ENCODE assay signal across 8 mouse cellular contexts in genomic region chr3:95135023-95135422, GRCm38 (mm10). TPM values are rescaled to one million over a fixed set of nuclear protein-coding genes. Genes with fewer than 3 reads are reported as not detected.
DNase-seq lines count a peak whose midpoint lies in the region; ATAC-seq and TF ChIP-seq lines count a peak whose summit lies in the region.

No protein-coding gene starts in this region.

- TF ChIP-seq CTCF in MEL (IDR thresholded peaks at IDR 0.05 in 2 of 3, conservative IDR thresholded peaks at IDR 0.05 in 1 of 3; ENCODE audit: control insufficient read depth in 1 of 3, insufficient read depth in 1 of 3, low read depth in 2 of 3, low read length in 3 of 3, poor library complexity in 1 of 3, severe bottlenecking in 1 of 3): no peak

- WGBS in heart, embryonic 10.5 days: 21% methylated on average over 6 of the region's 6 CpGs

- TF ChIP-seq POLR2A in MEL (IDR thresholded peaks at IDR 0.05; ENCODE audit: control insufficient read depth in 1 of 2, insufficient read depth in 1 of 2, low read depth in 1 of 2, low read length in 2 of 2, poor library complexity in 1 of 2): no peak

- no peaks in the 10 kb centered on the region for H3K9me3 ChIP-seq in MEL (replicated peaks; ENCODE audit: insufficient read depth, low read length)
- H3K9me3 ChIP-seq in heart, embryonic 10.5 days: no peaks in the 10 kb centered on the region

- H3K4me1 ChIP-seq in MEL (ENCODE audit: control insufficient read depth in 1 of 2, insufficient read depth in 2 of 2, low read length in 2 of 2): peaks cover 12 to 24% of the 10 kb centered on the region in 2 experiments
- H3K4me1 ChIP-seq in heart, embryonic 10.5 days: peaks cover 27% of the 10 kb centered on the region

- H3K9ac ChIP-seq in MEL (ENCODE audit: control insufficient read depth, low read depth, low read length, poor library complexity, severe bottlenecking): peak overlapping the region; percentile 67

- TF ChIP-seq EP300 in MEL (IDR thresholded peaks at IDR 0.05; ENCODE audit: low read depth in 1 of 2, low read length in 2 of 2): no peak

- H3K79me2 ChIP-seq in MEL (ENCODE audit: control insufficient read depth, insufficient read depth, low read length, poor library complexity): peaks cover 11% of the 10 kb centered on the region

- no peak for ATAC-seq in activated CD4-positive, CD25-positive, alpha-beta regulatory T cell, adult 4 months

- peak overlapping the region; percentile 79 for H3K27ac ChIP-seq in MEL (ENCODE audit: control insufficient read depth, low read depth, low read length)
- H3K27ac ChIP-seq in heart, embryonic 10.5 days: peak overlapping the region; percentile 36; the same call in 1 of the 2 replicates

- H3K36me3 ChIP-seq in MEL (ENCODE audit: control insufficient read depth in 1 of 2, insufficient read depth in 2 of 2, low read length in 2 of 2): peaks cover 0 to 20% of the 10 kb centered on the region in 2 experiments
- peaks cover 32% of the 10 kb centered on the region for H3K36me3 ChIP-seq in heart, embryonic 10.5 days

- peak overlapping the region; percentile 55 to 86 for H3K4me3 ChIP-seq in MEL (ENCODE audit: control insufficient read depth in 1 of 2, insufficient read depth in 1 of 2, low read depth in 2 of 2, low read length in 2 of 2)
- peak overlapping the region; percentile 52 for H3K4me3 ChIP-seq in heart, embryonic 10.5 days

- DNase-seq in A20 (ENCODE audit: low read depth, low spot score) (peak; percentile 76), MEL (ENCODE audit: low read depth, low spot score) (peak; percentile 94)
- peak; percentile 28 to 66 for DNase-seq in cerebellum, postnatal 25 days
- DNase-seq in heart, embryonic 10.5 days (ENCODE audit: low spot score): no peak
- peak; percentile 79 to 81 for DNase-seq in kidney, adult 8-10 months
- peak; percentile 72 to 79 for DNase-seq in lung, adult 18-20 months
- peak; percentile 40 for DNase-seq in ovary, postnatal 14 days (ENCODE audit: low spot score)

- H3K27me3 ChIP-seq in MEL (ENCODE audit: control insufficient read depth in 1 of 2, insufficient read depth in 2 of 2, low read length in 2 of 2): no peaks in the 10 kb centered on the region
- no peaks in the 10 kb centered on the region for H3K27me3 ChIP-seq in heart, embryonic 10.5 days (ENCODE audit: insufficient read depth, poor library complexity, severe bottlenecking)

- TF ChIP-seq RAD21 in MEL (IDR thresholded peaks at IDR 0.05; ENCODE audit: low read depth, low read length): no peak

TF ChIP-seq in MEL, 35 proteins besides CTCF, POLR2A, EP300 and RAD21:
- TF ChIP-seq TBP (IDR thresholded peaks at IDR 0.05; ENCODE audit: low read depth, low read length) (peak; percentile 27; the same call in 1 of the 2 replicates), CHD1 (IDR thresholded peaks at IDR 0.05; ENCODE audit: low read depth, low read length) (peak; percentile 77), ZNF384 (IDR thresholded peaks at IDR 0.05; ENCODE audit: low read depth, low read length) (peak; percentile 62), RCOR1 (IDR thresholded peaks at IDR 0.05; ENCODE audit: low read depth, low read length) (peak; percentile 25; the same call in 1 of the 2 replicates), CHD2 (IDR thresholded peaks at IDR 0.05; ENCODE audit: low read length) (peak; percentile 67), BHLHE40 (IDR thresholded peaks at IDR 0.05; ENCODE audit: borderline replicate concordance, low read depth, low read length) (0 out of 2 replicates have a peak, but pooled peaks have one; percentile 21), NELFE (IDR thresholded peaks at IDR 0.05; ENCODE audit: low read depth, low read length) (peak; percentile 54; the same call in 1 of the 2 replicates), MAX (IDR thresholded peaks at IDR 0.05; ENCODE audit: low read length) (no peak), HCFC1 (IDR thresholded peaks at IDR 0.05; ENCODE audit: low read depth, low read length) (peak; percentile 65), USF2 (IDR thresholded peaks at IDR 0.05; ENCODE audit: borderline replicate concordance in 1 of 2, insufficient read depth in 1 of 2, low read depth in 1 of 2, low read length in 2 of 2) (no peak), ELF1 (IDR thresholded peaks at IDR 0.05; ENCODE audit: low read depth, low read length) (0 out of 2 replicates have a peak, but pooled peaks have one; percentile 48), KAT2A (conservative IDR thresholded peaks at IDR 0.05; ENCODE audit: low read depth, low read length) (no peak), MAZ (IDR thresholded peaks at IDR 0.05; ENCODE audit: low read depth, low read length) (no peak), ZC3H11A (IDR thresholded peaks at IDR 0.05; ENCODE audit: low read depth, low read length) (no peak), POLR2AphosphoS2 (IDR thresholded peaks at IDR 0.05; ENCODE audit: low read length) (peak; percentile 66; the same call in 1 of the 2 replicates), SIN3A (IDR thresholded peaks at IDR 0.05; ENCODE audit: low read length) (peak; percentile 8; the same call in 1 of the 2 replicates)

RNA-seq across cellular contexts. Expression of gene Lysmd1, which starts 1.1 kb away (rescaled TPM):
- 22.1 and 22.7 TPM in 2 replicates for total RNA-seq in MEL (2012; rRNA removed)
- polyA plus RNA-seq in MEL (2012; ENCODE audit: insufficient read depth in 1 of 2, insufficient read length in 2 of 2, low read depth in 1 of 2, low replicate concordance in 2 of 2, missing spikeins in 1 of 2): 100 to 1,000 TPM in 1 of 2 experiments, 10 to 100 TPM in 1; 22.9 to 102 TPM
- 8.7 and 10.1 TPM in 2 replicates for polyA plus RNA-seq in heart, embryonic 10.5 days (2016; fragmentation: Nextera tagmentation; extraction: Ambion mirVana)
- polyA plus RNA-seq in activated CD4-positive, CD25-positive, alpha-beta regulatory T cell, adult 4 months (2017; shearing (Covaris generic)): 10 to 100 TPM; 21.1 to 22.9 TPM

RNA-seq across cellular contexts. Expression of gene Scnm1, which starts 1.2 kb away (rescaled TPM):
- 71.8 and 93.1 TPM in 2 replicates for total RNA-seq in MEL (2012; rRNA removed)
- 100 to 1,000 TPM in 1 of 2 experiments, not detected in 1; 104 TPM for polyA plus RNA-seq in MEL (2012; ENCODE audit: insufficient read depth in 1 of 2, insufficient read length in 2 of 2, low read depth in 1 of 2, low replicate concordance in 2 of 2, missing spikeins in 1 of 2)
- polyA plus RNA-seq in heart, embryonic 10.5 days (2016; fragmentation: Nextera tagmentation; extraction: Ambion mirVana): 55.3 and 60.9 TPM in 2 replicates
- polyA plus RNA-seq in activated CD4-positive, CD25-positive, alpha-beta regulatory T cell, adult 4 months (2017; shearing (Covaris generic)): 10 to 100 TPM; 67.2 to 99.2 TPM

RNA-seq across cellular contexts. Expression of gene Tnfaip8l2, which starts 7.1 kb away (rescaled TPM):
- 3.1 and 4.5 TPM in 2 replicates for total RNA-seq in MEL (2012; rRNA removed)
- 1 to 10 TPM in 1 of 2 experiments, not detected in 1; 5.8 TPM for polyA plus RNA-seq in MEL (2012; ENCODE audit: insufficient read depth in 1 of 2, insufficient read length in 2 of 2, low read depth in 1 of 2, low replicate concordance in 2 of 2, missing spikeins in 1 of 2)
- polyA plus RNA-seq in heart, embryonic 10.5 days (2016; fragmentation: Nextera tagmentation; extraction: Ambion mirVana): 0.21 and 1.2 TPM in 2 replicates
- 100 to 1,000 TPM; 216 to 232 TPM for polyA plus RNA-seq in activated CD4-positive, CD25-positive, alpha-beta regulatory T cell, adult 4 months (2017; shearing (Covaris generic))

RNA-seq across cellular contexts. Expression of gene Tmod4, which starts 10.7 kb away (rescaled TPM):
- total RNA-seq in MEL (2012; rRNA removed): 1.6 and 3.1 TPM in 2 replicates
- polyA plus RNA-seq in MEL (2012; ENCODE audit: insufficient read depth in 1 of 2, insufficient read length in 2 of 2, low read depth in 1 of 2, low replicate concordance in 2 of 2, missing spikeins in 1 of 2): 1 to 10 TPM in 1 of 2 experiments, not detected in 1; 5.4 TPM
- polyA plus RNA-seq in heart, embryonic 10.5 days (2016; fragmentation: Nextera tagmentation; extraction: Ambion mirVana): 0.70 and 0.90 TPM in 2 replicates
- polyA plus RNA-seq in activated CD4-positive, CD25-positive, alpha-beta regulatory T cell, adult 4 months (2017; shearing (Covaris generic)): 1 to 10 TPM; 2.5 to 3.7 TPM

RNA-seq across cellular contexts. Expression of gene Vps72, which starts 24.2 kb away (rescaled TPM):
- 117 and 128 TPM in 2 replicates for total RNA-seq in MEL (2012; rRNA removed)
- polyA plus RNA-seq in MEL (2012; ENCODE audit: insufficient read depth in 1 of 2, insufficient read length in 2 of 2, low read depth in 1 of 2, low replicate concordance in 2 of 2, missing spikeins in 1 of 2): 100 to 1,000 TPM; 266 to 416 TPM
- 124 and 172 TPM in 2 replicates for polyA plus RNA-seq in heart, embryonic 10.5 days (2016; fragmentation: Nextera tagmentation; extraction: Ambion mirVana)
- 10 to 100 TPM; 64.5 to 64.8 TPM for polyA plus RNA-seq in activated CD4-positive, CD25-positive, alpha-beta regulatory T cell, adult 4 months (2017; shearing (Covaris generic))

Comparison
In these comparisons a context has a peak if more than half of its experiments do, and no peak if none do; other contexts are left out.
1. RNA of gene Tnfaip8l2, which starts 7.1 kb away (polyA plus RNA-seq): 216 to 232 TPM in activated CD4-positive, CD25-positive, alpha-beta regulatory T cell, adult 4 months; 5.8 TPM in MEL and 0.21 to 1.2 TPM in heart, embryonic 10.5 days; every median in the first group is over 10 times any median in the second.